Mouse (Mus musculus): ENCODE measurements at regions not wholly inside any gene's neighbourhood (a gene's known extent, or its start where the extent isn't known, plus 50 kb on each side); places are given as distances from the start of the nearest gene placed in this dataset.

DNA sequence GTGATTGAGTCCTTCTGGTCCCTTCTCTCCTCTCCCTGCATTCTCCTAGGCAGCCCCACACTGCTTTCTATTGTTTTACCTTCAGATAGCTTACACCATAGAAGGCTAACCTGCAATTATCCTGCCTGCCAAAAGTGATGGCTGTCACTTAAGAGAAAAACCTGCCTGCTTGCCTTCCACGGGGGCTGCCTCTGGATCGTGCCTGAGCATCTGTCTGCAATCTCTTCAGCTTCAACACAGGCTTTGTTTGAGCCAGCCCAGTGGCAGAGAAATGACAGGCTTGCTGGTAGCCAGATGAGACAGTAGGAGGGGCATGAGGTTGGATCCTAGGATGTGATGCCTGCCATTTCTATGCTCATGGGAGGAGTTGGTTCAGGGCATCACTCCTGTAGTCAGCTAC, 345.2 kb upstream of the Tshz3 start:
- no peak for DNase-seq (ENCODE audit: low spot score in 2 of 2)

GRCm38 (mm10) chr7:36350616-36351015, 347.3 kb upstream of the Tshz3 start:
- no peak for DNase-seq (ENCODE audit: low spot score in 2 of 2)

DNA sequence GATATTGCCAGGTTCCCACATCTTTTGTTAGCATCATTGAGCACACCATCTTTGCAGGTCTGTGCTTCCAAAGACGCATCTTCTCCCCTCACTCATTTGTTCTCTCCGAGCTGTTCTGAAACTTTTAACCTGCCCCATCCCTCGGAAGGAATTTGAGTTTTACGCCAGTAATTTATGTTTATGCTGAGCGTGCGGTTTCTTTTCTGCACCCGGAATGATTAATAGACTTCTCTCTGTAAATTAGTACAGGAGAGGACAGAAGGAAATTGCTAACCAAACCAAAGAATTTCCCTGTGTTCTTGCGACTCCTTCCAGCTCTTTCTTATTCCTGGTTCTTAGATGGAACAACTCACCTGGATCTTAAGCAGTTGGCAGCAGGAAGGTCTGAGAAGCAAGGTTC, 349.7 kb upstream of the Tshz3 start:
- no peak for DNase-seq (ENCODE audit: low spot score in 2 of 2)

GRCm38 (mm10) chr7:36334857-36335256, 363.1 kb upstream of the Tshz3 start:
- DNase-seq (ENCODE audit: low spot score in 2 of 2): no peak

- no peak for DNase-seq (ENCODE audit: low spot score in 2 of 2)
Measured at GRCm38 (mm10) chr7:36334091-36334490, 363.8 kb upstream of the Tshz3 start.

DNA sequence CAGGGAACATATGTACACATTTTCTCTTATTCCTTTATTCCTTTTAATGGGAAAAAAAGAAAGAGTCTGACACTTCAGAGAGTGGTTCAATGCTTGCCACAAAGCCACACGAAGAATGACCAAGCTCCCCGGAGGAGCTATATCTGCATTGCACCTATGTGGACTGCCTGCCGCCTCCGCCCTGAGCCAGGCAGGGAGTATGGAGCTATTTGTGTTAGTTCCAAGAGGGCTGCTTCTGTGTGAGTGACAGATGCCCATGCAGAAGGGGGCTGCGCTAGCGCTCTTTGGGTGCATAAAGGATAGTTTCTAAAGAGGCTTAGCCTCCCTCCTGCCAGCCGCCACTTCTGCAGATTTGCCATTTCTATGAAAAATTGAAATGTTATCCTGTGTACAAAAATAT, 365.3 kb upstream of the Tshz3 start:
- DNase-seq (ENCODE audit: low spot score in 2 of 2): no peak

DNA sequence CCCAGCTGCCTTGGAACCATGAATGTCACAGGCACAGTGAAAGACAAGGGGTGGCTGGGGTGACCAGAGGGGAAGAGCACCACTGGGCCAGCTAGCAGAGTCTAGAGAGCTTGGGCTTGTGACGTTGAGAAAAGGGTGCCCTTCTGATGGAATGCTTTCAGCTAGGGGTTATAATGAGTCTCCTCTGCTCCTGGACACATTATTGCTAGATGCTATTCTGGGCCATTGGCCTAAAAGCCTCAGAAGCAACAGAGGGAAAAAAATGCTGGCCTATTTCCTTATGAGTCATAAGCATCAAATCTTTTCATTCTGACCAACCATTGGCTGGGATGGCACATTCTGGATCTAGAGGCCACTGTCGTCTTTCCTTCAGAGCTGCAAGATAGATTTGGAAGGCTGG, 369.8 kb upstream of the Tshz3 start:
- no peak for DNase-seq (ENCODE audit: low spot score in 2 of 2)

- DNase-seq (ENCODE audit: low spot score in 2 of 2): no peak
Measured at GRCm38 (mm10) chr7:36324035-36324434, 373.9 kb upstream of the Tshz3 start.

DNA sequence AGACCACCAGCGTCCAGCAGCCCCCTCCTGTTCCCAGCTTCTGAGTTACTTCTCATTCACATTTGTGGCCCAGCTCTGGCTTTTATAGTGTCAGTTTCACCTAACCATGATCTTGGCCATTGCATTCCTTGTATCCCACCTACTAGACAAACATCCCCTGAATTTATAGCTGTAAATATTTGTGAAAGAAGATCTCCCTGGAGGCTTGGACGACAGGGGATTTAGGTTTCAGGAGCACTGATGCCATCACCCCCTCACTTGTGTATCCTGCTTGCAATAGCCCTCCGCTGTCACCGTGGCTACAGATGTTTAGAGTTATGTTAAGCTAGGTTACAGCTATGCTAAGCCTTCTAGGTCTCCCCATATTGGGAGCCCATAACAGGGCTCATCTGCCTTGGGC, 375.7 kb upstream of the Tshz3 start:
- DNase-seq (ENCODE audit: low spot score in 2 of 2): no peak

GRCm38 (mm10) chr7:36317466-36318212, 380.3 kb upstream of the Tshz3 start:
- DNase-seq (ENCODE audit: low spot score in 2 of 2): peak in 1 of 2 experiments; percentile 66

- no peak for DNase-seq (ENCODE audit: low spot score in 2 of 2)
Measured at GRCm38 (mm10) chr7:36313751-36314150, 384.2 kb upstream of the Tshz3 start.

DNA sequence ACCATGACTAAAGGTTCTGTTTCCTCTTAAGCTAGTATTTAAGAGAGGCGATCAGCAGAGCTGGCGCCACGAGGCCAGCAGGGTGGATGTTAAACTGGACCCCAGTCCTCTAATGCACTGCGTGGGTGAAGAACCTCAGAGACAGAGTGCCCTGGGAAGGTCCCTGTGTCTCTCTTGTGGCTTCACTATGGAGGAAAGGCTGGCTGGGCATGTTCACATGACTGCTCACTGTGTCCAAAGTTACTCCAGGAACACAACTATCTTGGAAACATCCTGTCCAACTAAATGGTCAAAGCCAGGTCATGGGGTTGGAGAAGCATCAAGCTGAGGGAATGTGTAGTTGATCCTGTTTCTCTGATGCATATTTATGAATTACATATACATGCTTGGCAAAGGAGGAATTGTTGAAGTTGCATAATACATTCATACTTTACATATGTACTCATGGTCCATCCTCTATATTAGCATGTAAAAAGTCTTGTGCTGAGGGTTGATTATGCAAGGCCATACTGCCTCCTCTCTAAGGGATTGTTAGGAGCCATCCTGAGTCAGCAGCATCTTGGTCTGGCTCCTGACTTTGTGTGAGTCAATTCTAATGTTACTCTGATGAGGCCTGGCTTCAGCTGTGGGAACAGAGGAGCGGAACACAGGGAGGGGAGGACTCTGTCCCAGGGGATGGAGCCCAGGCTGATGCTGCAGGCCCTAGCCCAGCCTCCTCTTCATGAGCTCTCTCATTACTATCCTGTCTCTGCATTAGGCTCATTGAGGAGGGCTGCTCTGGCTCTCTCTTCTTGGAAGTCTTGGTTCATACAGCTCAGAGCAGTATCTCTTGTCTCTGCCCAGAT, 387.9 kb upstream of the Tshz3 start:
- peak in 1 of 2 experiments; percentile 22 for DNase-seq (ENCODE audit: low spot score in 2 of 2)

GRCm38 (mm10) chr7:36308726-36309125, 389.2 kb upstream of the Tshz3 start:
- DNase-seq (ENCODE audit: low spot score in 2 of 2): no peak

GRCm38 (mm10) chr7:36308106-36308620, 389.8 kb upstream of the Tshz3 start:
- no peak for DNase-seq (ENCODE audit: low spot score in 2 of 2)

GRCm38 (mm10) chr7:36277275-36277674, 420.6 kb upstream of the Tshz3 start:
- no peak for DNase-seq (ENCODE audit: low spot score in 2 of 2)

DNA sequence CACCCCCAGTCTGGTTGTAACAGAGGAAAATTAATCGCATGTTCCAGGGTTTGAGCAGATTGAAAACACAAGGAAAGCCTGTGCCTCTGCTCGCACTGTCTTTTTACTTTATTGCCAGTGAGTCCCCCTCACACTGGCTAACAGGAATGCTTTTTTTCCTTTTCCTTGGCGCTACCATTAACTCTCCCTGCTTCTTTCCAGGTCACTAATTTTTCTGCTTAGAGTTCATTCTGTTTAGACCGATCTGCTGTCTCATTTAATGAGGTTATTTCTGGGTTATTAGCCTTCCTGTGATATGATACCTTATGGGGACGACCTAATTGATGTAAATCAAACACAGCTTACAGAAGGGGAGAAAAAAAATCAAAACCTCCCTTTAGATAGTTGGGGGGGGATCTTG, 429.0 kb upstream of the Tshz3 start:
- no peak for DNase-seq (ENCODE audit: low spot score in 2 of 2)

- no peak for DNase-seq (ENCODE audit: low spot score in 2 of 2)
Measured at GRCm38 (mm10) chr7:36265163-36265823, 432.6 kb upstream of the Tshz3 start.

DNA sequence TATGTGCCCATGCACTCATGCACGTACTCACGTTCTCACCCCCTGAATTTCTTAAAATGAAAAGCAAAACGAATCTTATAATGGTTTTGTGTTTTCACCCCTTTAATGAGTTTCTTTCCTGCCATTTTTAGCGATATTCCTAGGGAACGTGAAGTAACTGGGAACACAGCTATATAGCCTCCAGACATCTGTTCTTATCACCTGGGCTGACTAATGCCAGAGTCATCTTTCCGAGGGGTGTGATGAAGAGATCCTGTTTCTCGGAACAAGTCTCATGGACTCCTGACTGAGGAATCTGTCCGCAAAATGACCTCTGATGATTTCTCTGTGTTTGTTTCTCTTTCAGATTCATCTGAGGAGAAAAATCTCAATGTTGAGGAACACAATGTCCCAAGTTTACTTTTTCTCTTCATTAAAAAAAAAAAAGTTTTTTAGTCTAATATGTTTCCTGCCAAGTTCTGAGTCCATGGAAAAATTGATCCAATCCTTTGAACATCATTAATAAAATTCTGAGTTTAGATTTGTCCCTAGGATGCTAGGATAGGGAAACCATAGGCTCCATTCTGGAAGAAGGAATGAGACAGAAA, 435.7 kb upstream of the Tshz3 start:
- no peak for DNase-seq (ENCODE audit: low spot score in 2 of 2)

DNA sequence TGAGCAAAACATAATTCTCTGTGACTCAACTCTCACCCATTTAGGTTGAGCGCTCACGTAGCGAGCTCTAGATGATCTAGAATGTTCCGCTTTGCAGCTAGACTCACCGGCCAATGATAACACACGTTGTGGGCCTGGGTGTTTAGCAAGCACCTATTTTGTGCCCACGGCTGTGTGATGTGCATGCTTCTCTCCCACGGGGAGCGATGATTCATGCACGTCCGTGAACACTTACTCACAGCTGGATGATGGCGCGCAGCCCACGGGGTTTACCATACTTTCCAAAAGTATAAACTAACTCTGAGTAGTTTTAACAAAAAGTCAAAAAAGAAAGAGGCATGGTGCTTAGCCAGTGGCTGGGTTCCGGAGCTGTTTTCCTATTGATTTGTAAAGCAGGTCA, 440.8 kb upstream of the Tshz3 start:
- peak; percentile 6 to 7 for DNase-seq (ENCODE audit: low spot score in 2 of 2)

- peak; percentile 26 to 61 for DNase-seq (ENCODE audit: low spot score in 2 of 2)
Measured at GRCm38 (mm10) chr7:36247356-36247755, 444.6 kb upstream of the Zfp507 start.

DNA sequence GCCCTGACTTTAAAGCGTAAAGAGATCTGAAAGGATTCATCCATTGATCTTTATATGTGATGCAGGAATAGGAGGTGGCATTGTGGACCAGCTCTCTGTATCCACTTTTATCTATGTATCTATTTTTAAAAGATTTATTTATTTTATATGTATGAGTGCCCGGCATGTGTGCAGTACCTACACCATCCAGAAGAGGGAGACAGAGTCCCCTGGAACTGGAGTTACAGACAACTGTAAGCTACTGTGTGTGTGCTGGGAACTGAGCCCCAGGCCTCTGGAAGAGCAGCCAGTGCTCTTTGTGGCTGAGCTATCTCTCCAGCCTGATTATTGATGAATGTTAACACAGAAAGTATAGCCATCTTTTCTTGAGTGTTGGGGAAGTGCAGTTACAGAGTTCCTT, 433.9 kb upstream of the Zfp507 start:
- DNase-seq (ENCODE audit: low spot score in 2 of 2): no peak

DNA sequence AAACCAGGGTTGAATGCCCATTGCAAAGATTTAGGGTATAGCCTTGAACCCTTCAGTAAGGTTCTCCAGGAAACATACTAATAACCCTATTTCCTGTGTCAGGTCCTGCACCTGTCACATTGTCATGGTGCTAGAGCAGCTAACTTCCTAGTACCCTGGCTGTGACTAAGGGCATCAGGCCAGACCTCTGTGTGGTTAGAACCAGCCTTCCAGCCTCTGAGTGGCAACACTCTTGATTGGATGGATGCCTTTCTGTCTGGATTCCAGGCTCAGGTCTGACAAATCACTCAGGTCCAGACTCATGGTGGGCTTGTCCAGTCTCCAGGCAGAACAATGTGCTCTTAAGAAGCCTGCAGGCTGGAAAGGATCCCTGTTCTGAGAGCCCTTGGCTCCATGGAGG, 426.2 kb upstream of the Zfp507 start:
- DNase-seq (ENCODE audit: low spot score in 2 of 2): no peak
